Mouse (Mus musculus): ENCODE data around the gene Tnr. TPM values are rescaled to one million over a fixed set of nuclear protein-coding genes. Genes with fewer than 3 reads are reported as not detected.

The Tnr gene
- total and polyA plus RNA-seq, 3 experiments, result not detected

- in situ Hi-C loops (cut with MboI; ENCODE audit: low pct_ligation_motif_present, low pct_unique_long_range_greater_than_20kb, low sequenced_read_pairs) (no loop called here), dilution Hi-C loops (cut with MboI; ENCODE audit: extremely low pct_ligation_motif_present, extremely low pct_unique_long_range_greater_than_20kb, low sequenced_read_pairs) (no loop called here)
- H3K4me3 ChIP-seq (replicated peaks in 1 of 3; ENCODE audit: low read depth in 2 of 3, low read length in 2 of 3, poor library complexity in 1 of 3), result no peak overlapping the region
- peaks cover 5% of the 10 kb centered on the region for H3K27me3 ChIP-seq (replicated peaks)
- H3K9ac ChIP-seq (ENCODE audit: insufficient read depth, low read depth), result no peak overlapping the region
- DNase-seq (ENCODE audit: extremely low read depth), result no peak
- peaks cover 0 to 8% of the 10 kb centered on the region in 2 experiments; a peak in 1 of 4 replicates for H3K4me1 ChIP-seq (ENCODE audit: control insufficient read depth in 1 of 2, insufficient read depth in 2 of 2)
- no peak overlapping the region for H3K4me2 ChIP-seq (ENCODE audit: insufficient read depth, low read depth, poor library complexity, severe bottlenecking)
- no peaks in the 10 kb centered on the region for H3K79me2 ChIP-seq (replicated peaks; ENCODE audit: control insufficient read depth, extremely low read depth, insufficient read depth, poor library complexity, severe bottlenecking)
- peaks cover 12% of the 10 kb centered on the region for H3K9me3 ChIP-seq (replicated peaks; ENCODE audit: low read length)
- no peak overlapping the region for H3K27ac ChIP-seq (ENCODE audit: insufficient read depth, low read depth)
- TF ChIP-seq USF1 (IDR thresholded peaks at IDR 0.05; ENCODE audit: low read depth, low read length) (no peak), ELF1 (IDR thresholded peaks at IDR 0.05; ENCODE audit: low read depth, low read length) (no peak), KAT2A (IDR thresholded peaks at IDR 0.05; ENCODE audit: insufficient replicate concordance, low read length) (no peak), MAZ (IDR thresholded peaks at IDR 0.05; ENCODE audit: low read depth, low read length) (no peak), MAFK (IDR thresholded peaks at IDR 0.05; ENCODE audit: insufficient replicate concordance, low read length) (no peak), POLR2A (IDR thresholded peaks at IDR 0.05; ENCODE audit: low read depth, low read length) (no peak), CHD1 (IDR thresholded peaks at IDR 0.05; ENCODE audit: low read depth, low read length) (no peak), ZMIZ1 (IDR thresholded peaks at IDR 0.05; ENCODE audit: low read depth, low read length) (no peak), CHD2 (IDR thresholded peaks at IDR 0.05; ENCODE audit: low read length) (no peak), MEF2A (IDR thresholded peaks at IDR 0.05; ENCODE audit: borderline replicate concordance, low read depth, low read length) (no peak), UBTF (IDR thresholded peaks at IDR 0.05; ENCODE audit: low read depth, low read length) (no peak), TBP (conservative IDR thresholded peaks at IDR 0.05; ENCODE audit: low read depth, low read length) (no peak), HCFC1 (IDR thresholded peaks at IDR 0.05; ENCODE audit: low read depth, low read length) (no peak), ZNF384 (IDR thresholded peaks at IDR 0.05; ENCODE audit: low read depth, low read length) (no peak), MYC (IDR thresholded peaks at IDR 0.05; ENCODE audit: low read depth, low read length) (no peak), RAD21 (IDR thresholded peaks at IDR 0.05; ENCODE audit: low read depth, low read length) (no peak), SIN3A (IDR thresholded peaks at IDR 0.05; ENCODE audit: low read length) (no peak), JUND (conservative IDR thresholded peaks at IDR 0.05; ENCODE audit: low read depth, low read length) (no peak), E2F4 (IDR thresholded peaks at IDR 0.05; ENCODE audit: insufficient replicate concordance, low read depth, low read length) (no peak), GABPA (IDR thresholded peaks at IDR 0.05; ENCODE audit: insufficient replicate concordance, low read depth, low read length) (no peak)
- H3K36me3 ChIP-seq (replicated peaks in 1 of 2; ENCODE audit: control insufficient read depth in 1 of 2, insufficient read depth in 1 of 2, low read length in 1 of 2), result no peaks in the 10 kb centered on the region
These were observed 278.2 kb downstream of the Tnr start for GRCm38 (mm10) chr1:159801753-159802152.

DNA sequence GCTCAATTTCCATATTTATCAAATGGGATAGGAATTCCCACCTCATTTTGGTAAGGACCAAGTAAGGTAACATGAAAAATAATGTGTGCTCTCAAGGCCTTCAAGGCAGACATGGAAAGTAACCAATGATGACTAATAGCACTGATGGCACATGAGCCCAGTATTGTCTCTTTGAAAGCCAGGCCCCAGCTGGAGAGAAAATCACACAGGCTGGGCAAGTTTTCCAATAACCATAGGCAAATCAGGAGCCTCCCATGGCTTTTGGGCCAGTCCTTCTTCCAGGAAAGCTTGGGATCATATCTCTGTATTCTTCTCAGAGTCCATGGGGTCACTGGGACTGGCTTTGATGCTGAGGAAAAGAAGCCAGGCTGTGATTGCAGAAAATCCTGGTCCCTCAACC lies 280.1 kb downstream of the Tnr start:
- in situ Hi-C loops (cut with MboI; ENCODE audit: low pct_ligation_motif_present, low pct_unique_long_range_greater_than_20kb, low sequenced_read_pairs), result no loop called here
- no peak overlapping the region for H3K4me3 ChIP-seq (replicated peaks in 1 of 3; ENCODE audit: low read depth in 2 of 3, low read length in 2 of 3, poor library complexity in 1 of 3)
- no peak overlapping the region for H3K4me2 ChIP-seq (ENCODE audit: insufficient read depth, low read depth, poor library complexity, severe bottlenecking)

More for the DNA sequence above, 280.1 kb downstream of the Tnr start:
- H3K36me3 ChIP-seq (replicated peaks in 1 of 2; ENCODE audit: control insufficient read depth in 1 of 2, insufficient read depth in 1 of 2, low read length in 1 of 2), result no peaks in the 10 kb centered on the region
- no peaks in the 10 kb centered on the region for H3K79me2 ChIP-seq (replicated peaks; ENCODE audit: control insufficient read depth, extremely low read depth, insufficient read depth, poor library complexity, severe bottlenecking)
- no peak for DNase-seq (ENCODE audit: extremely low read depth)
- TF ChIP-seq POLR2AphosphoS2 (IDR thresholded peaks at IDR 0.05; ENCODE audit: low read depth, low read length), result no peak
- TF ChIP-seq CTCF (conservative IDR thresholded peaks at IDR 0.05 in 1 of 2, IDR thresholded peaks at IDR 0.05 in 1 of 2; ENCODE audit: low read depth in 2 of 2, low read length in 2 of 2), result no peak
- TF ChIP-seq ZKSCAN1 (IDR thresholded peaks at IDR 0.05; ENCODE audit: borderline replicate concordance, low read depth, low read length), result no peak
- TF ChIP-seq KAT2A (IDR thresholded peaks at IDR 0.05; ENCODE audit: insufficient replicate concordance, low read length), result no peak
- TF ChIP-seq MEF2A (IDR thresholded peaks at IDR 0.05; ENCODE audit: borderline replicate concordance, low read depth, low read length), result no peak
- TF ChIP-seq RAD21 (IDR thresholded peaks at IDR 0.05; ENCODE audit: low read depth, low read length), result no peak
- no peak for TF ChIP-seq ZNF384 (IDR thresholded peaks at IDR 0.05; ENCODE audit: low read depth, low read length)
- H3K27ac ChIP-seq (ENCODE audit: insufficient read depth, low read depth), result no peak overlapping the region
- peaks cover 12% of the 10 kb centered on the region for H3K9me3 ChIP-seq (replicated peaks; ENCODE audit: low read length)
- peaks cover 0 to 8% of the 10 kb centered on the region in 2 experiments; a peak in 1 of 4 replicates for H3K4me1 ChIP-seq (ENCODE audit: control insufficient read depth in 1 of 2, insufficient read depth in 2 of 2)
- H3K9ac ChIP-seq (ENCODE audit: insufficient read depth, low read depth), result no peak overlapping the region
- dilution Hi-C loops (cut with MboI; ENCODE audit: extremely low pct_ligation_motif_present, extremely low pct_unique_long_range_greater_than_20kb, low sequenced_read_pairs), result no loop called here
- peaks cover 3% of the 10 kb centered on the region for H3K27me3 ChIP-seq (replicated peaks)

Measured in CH12.LX (cell line).